Mouse (Mus musculus) small intestine, adult 2 months (tissue): Measurements from ENCODE around the gene Gm6370. TPM values are rescaled to one million over a fixed set of nuclear protein-coding genes. Genes with fewer than 3 reads are reported as not detected.
"Not testable (repeated sequence)": the region's sequence is repeated elsewhere in the genome, so short reads cannot be mapped to it uniquely, and the experiment has no call there.

Experiments
- H3K27ac ChIP-seq: fragments of 200-500 bp; 2 replicates; pipeline ENCODE4 v1.5.1; 2012; ENCODE audit warnings: low read depth, low read length, control low read depth, inconsistent platforms; ENCODE audit not compliant: insufficient read depth
- H3K27me3 ChIP-seq: fragments of 200-500 bp; 2 replicates; pipeline ENCODE4 v1.6.1; 2012; ENCODE audit warnings: mild to moderate bottlenecking, moderate library complexity, low read length, inconsistent platforms; ENCODE audit not compliant: control insufficient read depth, insufficient read depth
- H3K36me3 ChIP-seq: fragments of 200-500 bp; 2 replicates; pipeline ENCODE4 v1.6.1; 2012; ENCODE audit warnings: mild to moderate bottlenecking, low read length, control low read depth, inconsistent platforms; ENCODE audit not compliant: control insufficient read depth, insufficient read depth
- H3K4me1 ChIP-seq: fragments of 200-500 bp; 2 replicates; pipeline ENCODE4 v1.6.1; 2012; ENCODE audit warnings: low read length, inconsistent platforms, mixed read lengths; ENCODE audit not compliant: control insufficient read depth, insufficient read depth, insufficient read length
- H3K4me3 ChIP-seq: fragments of 200-500 bp; 2 replicates; pipeline ENCODE4 v1.5.1; 2012; ENCODE audit warnings: low read depth, mild to moderate bottlenecking, control low read depth, inconsistent platforms, low read length, moderate library complexity
- CTCF ChIP-seq: fragments of 200-500 bp; IDR thresholded peaks from 2 replicates; pipeline ENCODE4 v1.5.1; 2012; ENCODE audit warnings: low read depth, mild to moderate bottlenecking, control low read depth, inconsistent platforms, low read length, moderate library complexity, mixed read lengths; ENCODE audit not compliant: insufficient replicate concordance, insufficient read length; ENCODE audit errors: extremely low read depth
- POLR2A ChIP-seq: fragments of 200-500 bp; IDR thresholded peaks from 2 replicates; pipeline ENCODE4 v1.6.1; 2012; ENCODE audit warnings: low read depth, mild to moderate bottlenecking, control low read depth, inconsistent platforms, low read length, moderate library complexity
- WGBS: fragments of 180-500 bp; shearing (Covaris S2); methylation state at CpG from one replicate; pipeline ENCODE4 v1.1.7; 2018; 5-methylcytosine and 5-hydroxymethylcytosine counted together
- polyA plus RNA-seq: library from polyadenylated mRNA; depleted of rRNA; stranded (reverse); fragments of >200 nt; gene quantifications from 2 replicates; pipeline ENCODE4 v1.2.3, GENCODE M21; 2012

Gene Gm6370
- polyA plus RNA-seq, 1 experiment: not detected

- Histone ChIP-seq H3K27me3 (no peaks in the 10 kb centered on the region), H3K4me3 (no peak overlapping the region), H3K27ac (no peak overlapping the region), H3K36me3 (no peaks in the 10 kb centered on the region), H3K4me1 (no peaks in the 10 kb centered on the region)
- no peak for TF ChIP-seq POLR2A
- no peak for TF ChIP-seq CTCF
- 67% methylated on average over 9 of the region's 9 CpGs for WGBS
Measured at GRCm38 (mm10) chr5:146470821-146471220, 20.3 kb upstream of the Gm6370 start.

GRCm38 (mm10) chr5:146471311-146471710 lies 19.9 kb upstream of the Gm6370 start:
- no peak overlapping the region for H3K4me3 ChIP-seq
- no peaks in the 10 kb centered on the region for H3K36me3 ChIP-seq
- no peak overlapping the region for H3K27ac ChIP-seq
- 37% methylated on average over 5 of the region's 5 CpGs for WGBS
- no peak for TF ChIP-seq CTCF
- TF ChIP-seq POLR2A: no peak
- H3K27me3 ChIP-seq: no peaks in the 10 kb centered on the region
- H3K4me1 ChIP-seq: no peaks in the 10 kb centered on the region

GRCm38 (mm10) chr5:146471821-146472220 lies 19.3 kb upstream of the Gm6370 start:
- H3K27me3 ChIP-seq: no peaks in the 10 kb centered on the region
- no peak overlapping the region for H3K4me3 ChIP-seq
- 83% methylated on average over 12 of the region's 12 CpGs for WGBS
- TF ChIP-seq POLR2A: no peak
- no peak for TF ChIP-seq CTCF
- no peaks in the 10 kb centered on the region for H3K4me1 ChIP-seq
- H3K36me3 ChIP-seq: no peaks in the 10 kb centered on the region
- H3K27ac ChIP-seq: no peak overlapping the region

GRCm38 (mm10) chr5:146479564-146479963 lies 11.6 kb upstream of the Gm6370 start:
- H3K4me3 ChIP-seq, H3K27ac ChIP-seq, H3K27me3 ChIP-seq, H3K36me3 ChIP-seq, H3K4me1 ChIP-seq: not testable (repeated sequence)
- 5% methylated on average over 4 of the region's 4 CpGs for WGBS
- TF ChIP-seq CTCF: peak; percentile 14; the same call in 1 of the 2 replicates

GRCm38 (mm10) chr5:146481665-146482064 lies 9.5 kb upstream of the Gm6370 start, which contains the start of gene Gm6408:
Gene Gm6408, plus strand, starts transcription at chr5:146481965.
- 87% methylated on average over 3 of the region's 3 CpGs for WGBS
- not testable (repeated sequence) for H3K27ac ChIP-seq

GRCm38 (mm10) chr5:146488959-146489358 lies 2.2 kb upstream of the Gm6370 start:
- H3K4me3 ChIP-seq, H3K27ac ChIP-seq, H3K36me3 ChIP-seq, H3K4me1 ChIP-seq, H3K27me3 ChIP-seq: not testable (repeated sequence)
- 11% methylated on average over 3 of the region's 4 CpGs for WGBS

More at GRCm38 (mm10) chr5:146481665-146482064, 9.5 kb upstream of the Gm6370 start, which contains the start of gene Gm6408:
- not testable (repeated sequence) for H3K4me1 ChIP-seq, H3K36me3 ChIP-seq, H3K27me3 ChIP-seq, H3K4me3 ChIP-seq

GRCm38 (mm10) chr5:146502099-146502498 lies 10.9 kb downstream of the Gm6370 start, which contains the start of gene 4930449I24Rik:
Gene 4930449I24Rik, plus strand, starts transcription at chr5:146502399.
- not testable (repeated sequence) for H3K27ac ChIP-seq, H3K4me1 ChIP-seq, H3K36me3 ChIP-seq, H3K4me3 ChIP-seq, H3K27me3 ChIP-seq
- WGBS: no CpG with 5 or more reads among the region's 5 CpGs

- H3K27ac ChIP-seq, H3K27me3 ChIP-seq, H3K36me3 ChIP-seq, H3K4me1 ChIP-seq, H3K4me3 ChIP-seq: not testable (repeated sequence)
- 82% methylated on average over 2 of the region's 5 CpGs for WGBS
Measured at GRCm38 (mm10) chr5:146513823-146514222, 22.7 kb downstream of the Gm6370 start, which contains the start of gene Gm3402. Gene Gm3402, plus strand, starts transcription at chr5:146514123.

GRCm38 (mm10) chr5:146525501-146525900 lies 34.3 kb downstream of the Gm6370 start, which contains the start of gene Gm3404:
Gene Gm3404, plus strand, starts transcription at chr5:146525801.
- not testable (repeated sequence) for H3K4me3 ChIP-seq, H3K4me1 ChIP-seq, H3K36me3 ChIP-seq, H3K27ac ChIP-seq, H3K27me3 ChIP-seq
- WGBS: 88% methylated on average over 3 of the region's 3 CpGs

GRCm38 (mm10) chr5:146537347-146537746 lies 46.2 kb downstream of the Gm6370 start, which contains the start of gene Gm3409:
Gene Gm3409, plus strand, starts transcription at chr5:146537647.
- WGBS: 87% methylated on average over 3 of the region's 3 CpGs
- not testable (repeated sequence) for H3K27ac ChIP-seq, H3K36me3 ChIP-seq, H3K4me3 ChIP-seq, H3K4me1 ChIP-seq, H3K27me3 ChIP-seq
